Mouse (Mus musculus): Measurements from ENCODE around the gene Arhgap31. TPM values are rescaled to one million over a fixed set of nuclear protein-coding genes. Genes with fewer than 3 reads are reported as not detected.

Gene Arhgap31
- polyA plus RNA-seq, 1 experiment: 0.58 TPM

- H3K9me3 ChIP-seq: no peaks in the 10 kb centered on the region
- TF ChIP-seq GATA1 (IDR thresholded peaks at IDR 0.05; ENCODE audit: borderline replicate concordance, low read length) (no peak), FLI1 (IDR thresholded peaks at IDR 0.05; ENCODE audit: low read length) (no peak)
- H3K27me3 ChIP-seq (replicated peaks): no peaks in the 10 kb centered on the region
- no peak overlapping the region for H3K4me3 ChIP-seq (replicated peaks)
- H3K36me3 ChIP-seq (replicated peaks; ENCODE audit: low read length): no peaks in the 10 kb centered on the region
- H3K4me1 ChIP-seq: peaks cover 4% of the 10 kb centered on the region; the same call in 1 of the 2 replicates
Measured at GRCm38 (mm10) chr16:38666016-38666415, 47.1 kb downstream of the Arhgap31 start.

- Histone ChIP-seq H3K27me3 (replicated peaks) (peaks cover 2% of the 10 kb centered on the region), H3K4me1 (peaks cover 4% of the 10 kb centered on the region; the same call in 1 of the 2 replicates), H3K9me3 (no peaks in the 10 kb centered on the region), H3K36me3 (replicated peaks; ENCODE audit: low read length) (no peaks in the 10 kb centered on the region), H3K4me3 (replicated peaks) (no peak overlapping the region)
- TF ChIP-seq FLI1 (IDR thresholded peaks at IDR 0.05; ENCODE audit: low read length) (no peak), GATA1 (IDR thresholded peaks at IDR 0.05; ENCODE audit: borderline replicate concordance, low read length) (no peak)
Measured at GRCm38 (mm10) chr16:38662575-38662974, 50.5 kb downstream of the Arhgap31 start.

GRCm38 (mm10) chr16:38654308-38654707 is 58.8 kb downstream of the Arhgap31 start:
- TF ChIP-seq FLI1 (IDR thresholded peaks at IDR 0.05; ENCODE audit: low read length) (no peak), GATA1 (IDR thresholded peaks at IDR 0.05; ENCODE audit: borderline replicate concordance, low read length) (no peak)
- H3K9me3 ChIP-seq: no peaks in the 10 kb centered on the region
- H3K4me1 ChIP-seq: peaks cover 14% of the 10 kb centered on the region
- peaks cover 34% of the 10 kb centered on the region for H3K27me3 ChIP-seq (replicated peaks)
- H3K36me3 ChIP-seq (replicated peaks; ENCODE audit: low read length): no peaks in the 10 kb centered on the region
- no peak overlapping the region for H3K4me3 ChIP-seq (replicated peaks)

- Histone ChIP-seq H3K9me3 (no peaks in the 10 kb centered on the region), H3K27me3 (replicated peaks) (peaks cover 37% of the 10 kb centered on the region), H3K36me3 (replicated peaks; ENCODE audit: low read length) (no peaks in the 10 kb centered on the region), H3K4me3 (replicated peaks) (no peak overlapping the region), H3K4me1 (peaks cover 14% of the 10 kb centered on the region)
- TF ChIP-seq FLI1 (IDR thresholded peaks at IDR 0.05; ENCODE audit: low read length) (no peak), GATA1 (IDR thresholded peaks at IDR 0.05; ENCODE audit: borderline replicate concordance, low read length) (no peak)
Measured at GRCm38 (mm10) chr16:38653390-38653871, 59.6 kb downstream of the Arhgap31 start.

GRCm38 (mm10) chr16:38652653-38653052 is 60.4 kb downstream of the Arhgap31 start:
- peaks cover 14% of the 10 kb centered on the region for H3K4me1 ChIP-seq
- no peaks in the 10 kb centered on the region for H3K9me3 ChIP-seq
- no peak overlapping the region for H3K4me3 ChIP-seq (replicated peaks)
- TF ChIP-seq FLI1 (IDR thresholded peaks at IDR 0.05; ENCODE audit: low read length): no peak
- TF ChIP-seq GATA1 (IDR thresholded peaks at IDR 0.05; ENCODE audit: borderline replicate concordance, low read length): no peak
- H3K27me3 ChIP-seq (replicated peaks): peaks cover 35% of the 10 kb centered on the region
- no peaks in the 10 kb centered on the region for H3K36me3 ChIP-seq (replicated peaks; ENCODE audit: low read length)

- no peaks in the 10 kb centered on the region for H3K9me3 ChIP-seq
- no peaks in the 10 kb centered on the region for H3K36me3 ChIP-seq (replicated peaks; ENCODE audit: low read length)
- peaks cover 36% of the 10 kb centered on the region for H3K27me3 ChIP-seq (replicated peaks)
- peaks cover 14% of the 10 kb centered on the region for H3K4me1 ChIP-seq
- no peak overlapping the region for H3K4me3 ChIP-seq (replicated peaks)
- no peak for TF ChIP-seq FLI1 (IDR thresholded peaks at IDR 0.05; ENCODE audit: low read length)
- TF ChIP-seq GATA1 (IDR thresholded peaks at IDR 0.05; ENCODE audit: borderline replicate concordance, low read length): no peak
Measured at GRCm38 (mm10) chr16:38651721-38652231, 61.3 kb downstream of the Arhgap31 start.

- no peaks in the 10 kb centered on the region for H3K36me3 ChIP-seq (replicated peaks; ENCODE audit: low read length)
- peaks cover 38% of the 10 kb centered on the region for H3K27me3 ChIP-seq (replicated peaks)
- TF ChIP-seq FLI1 (IDR thresholded peaks at IDR 0.05; ENCODE audit: low read length) (no peak), GATA1 (IDR thresholded peaks at IDR 0.05; ENCODE audit: borderline replicate concordance, low read length) (no peak)
Measured at GRCm38 (mm10) chr16:38651306-38651705, 61.8 kb downstream of the Arhgap31 start.

GRCm38 (mm10) chr16:38649431-38649827 is 63.6 kb downstream of the Arhgap31 start:
- no peak for TF ChIP-seq GATA1 (IDR thresholded peaks at IDR 0.05; ENCODE audit: borderline replicate concordance, low read length)
- no peak overlapping the region for H3K4me3 ChIP-seq (replicated peaks)

More at GRCm38 (mm10) chr16:38651306-38651705, 61.8 kb downstream of the Arhgap31 start:
- Histone ChIP-seq H3K4me3 (replicated peaks) (no peak overlapping the region), H3K4me1 (peaks cover 14% of the 10 kb centered on the region), H3K9me3 (no peaks in the 10 kb centered on the region)

GRCm38 (mm10) chr16:38648783-38649430 is 64.2 kb downstream of the Arhgap31 start:
- Histone ChIP-seq H3K27me3 (replicated peaks) (peaks cover 26% of the 10 kb centered on the region), H3K36me3 (replicated peaks; ENCODE audit: low read length) (no peaks in the 10 kb centered on the region), H3K4me1 (peaks cover 14% of the 10 kb centered on the region), H3K4me3 (replicated peaks) (no peak overlapping the region), H3K9me3 (no peaks in the 10 kb centered on the region)
- TF ChIP-seq FLI1 (IDR thresholded peaks at IDR 0.05; ENCODE audit: low read length) (no peak), GATA1 (IDR thresholded peaks at IDR 0.05; ENCODE audit: borderline replicate concordance, low read length) (no peak)

More at GRCm38 (mm10) chr16:38649431-38649827, 63.6 kb downstream of the Arhgap31 start:
- no peaks in the 10 kb centered on the region for H3K9me3 ChIP-seq
- peaks cover 31% of the 10 kb centered on the region for H3K27me3 ChIP-seq (replicated peaks)
- H3K4me1 ChIP-seq: peaks cover 14% of the 10 kb centered on the region
- H3K36me3 ChIP-seq (replicated peaks; ENCODE audit: low read length): no peaks in the 10 kb centered on the region

GRCm38 (mm10) chr16:38648155-38648554 is 64.9 kb downstream of the Arhgap31 start:
- H3K27me3 ChIP-seq (replicated peaks): peaks cover 21% of the 10 kb centered on the region
- peaks cover 8% of the 10 kb centered on the region for H3K4me1 ChIP-seq
- no peak for TF ChIP-seq GATA1 (IDR thresholded peaks at IDR 0.05; ENCODE audit: borderline replicate concordance, low read length)
- no peak for TF ChIP-seq FLI1 (IDR thresholded peaks at IDR 0.05; ENCODE audit: low read length)
- H3K9me3 ChIP-seq: no peaks in the 10 kb centered on the region
- no peak overlapping the region for H3K4me3 ChIP-seq (replicated peaks)
- no peaks in the 10 kb centered on the region for H3K36me3 ChIP-seq (replicated peaks; ENCODE audit: low read length)

Data from megakaryocyte, embryonic 14.5 days (primary cell).